Mouse (Mus musculus): ENCODE measurements around the gene Plcb2.

Gene Plcb2

GRCm38 (mm10) chr2:118723693-118724486, 4.3 kb downstream of the Plcb2 start:
- no peak for DNase-seq (ENCODE audit: extremely low spot score, low read depth, low spot score)

GRCm38 (mm10) chr2:118716677-118717076, 11.6 kb downstream of the Plcb2 start:
- DNase-seq (ENCODE audit: extremely low spot score, low read depth, low spot score), result no peak

GRCm38 (mm10) chr2:118714230-118714629, 14.0 kb downstream of the Plcb2 start:
- DNase-seq (ENCODE audit: extremely low spot score, low read depth, low spot score), result no peak

GRCm38 (mm10) chr2:118713631-118714030, 14.6 kb downstream of the Plcb2 start:
- DNase-seq (ENCODE audit: extremely low spot score, low read depth, low spot score), result no peak

GRCm38 (mm10) chr2:118711038-118711494, 17.2 kb downstream of the Plcb2 start:
- no peak for DNase-seq (ENCODE audit: extremely low spot score, low read depth, low spot score)

GRCm38 (mm10) chr2:118709655-118710221, 18.5 kb downstream of the Plcb2 start:
- DNase-seq (ENCODE audit: extremely low spot score, low read depth, low spot score), result no peak

- no peak for DNase-seq (ENCODE audit: extremely low spot score, low read depth, low spot score)
These were observed 19.8 kb downstream of the Plcb2 start for GRCm38 (mm10) chr2:118708472-118708871.

GRCm38 (mm10) chr2:118706436-118706835, 21.8 kb downstream of the Plcb2 start:
- no peak for DNase-seq (ENCODE audit: extremely low spot score, low read depth, low spot score)

- DNase-seq (ENCODE audit: extremely low spot score, low read depth, low spot score), result no peak
These were observed 24.1 kb downstream of the Plcb2 start, which contains the start of gene Ankrd63 for GRCm38 (mm10) chr2:118703913-118704730. Ankrd63 (minus strand) TSS chr2:118703963.

- DNase-seq (ENCODE audit: extremely low spot score, low read depth, low spot score), result no peak
These were observed 25.1 kb downstream of the Plcb2 start for GRCm38 (mm10) chr2:118702883-118703761.

GRCm38 (mm10) chr2:118701971-118702882, 26.0 kb downstream of the Plcb2 start:
- DNase-seq (ENCODE audit: extremely low spot score, low read depth, low spot score), result no peak

GRCm38 (mm10) chr2:118701161-118701560, 27.1 kb downstream of the Plcb2 start:
- DNase-seq (ENCODE audit: extremely low spot score, low read depth, low spot score), result no peak

- peak; percentile 64 for DNase-seq (ENCODE audit: extremely low spot score, low read depth, low spot score)
These were observed 27.8 kb downstream of the Plcb2 start for GRCm38 (mm10) chr2:118700179-118701062.

GRCm38 (mm10) chr2:118697955-118698354, 30.3 kb downstream of the Plcb2 start:
- no peak for DNase-seq (ENCODE audit: extremely low spot score, low read depth, low spot score)

- DNase-seq (ENCODE audit: extremely low spot score, low read depth, low spot score), result no peak
These were observed 30.8 kb downstream of the Plcb2 start for GRCm38 (mm10) chr2:118697311-118697877.

GRCm38 (mm10) chr2:118696451-118697308, 31.6 kb downstream of the Plcb2 start:
- no peak for DNase-seq (ENCODE audit: extremely low spot score, low read depth, low spot score)

- peak; percentile 60 for DNase-seq (ENCODE audit: extremely low spot score, low read depth, low spot score)
These were observed 32.5 kb downstream of the Plcb2 start for GRCm38 (mm10) chr2:118695677-118696232.

All from hindlimb bud, embryonic 11.5 days (tissue).